Mouse (Mus musculus): Measurements from ENCODE around the gene Hoxa11.

DNA sequence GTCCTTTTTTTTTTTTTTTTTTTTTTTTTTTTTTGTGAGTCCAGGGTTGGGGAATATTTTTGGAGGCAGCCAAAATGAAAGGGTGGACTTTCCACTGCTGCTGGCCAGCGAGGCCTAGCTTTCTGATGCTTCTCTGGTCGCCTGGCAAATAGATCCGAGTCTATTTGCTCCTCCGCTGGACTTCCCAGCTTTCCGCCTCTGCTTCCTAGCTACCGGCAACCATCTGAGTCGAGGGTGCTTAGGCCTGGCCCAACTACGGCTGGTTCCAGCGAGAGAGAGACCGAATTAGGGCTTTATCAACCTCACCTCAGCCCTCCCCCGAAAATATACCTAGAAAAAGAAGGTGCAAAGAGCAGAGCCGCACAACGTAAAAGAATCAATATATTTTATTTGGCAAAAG lies 22.9 kb downstream of the Hoxa11 start:
- no peak for TF ChIP-seq POLR2A (IDR thresholded peaks at IDR 0.05; ENCODE audit: control insufficient read depth, extremely low read depth, insufficient read depth, low read length, poor library complexity)
- TF ChIP-seq CTCF (IDR thresholded peaks at IDR 0.05; ENCODE audit: borderline replicate concordance, control insufficient read depth, extremely low read depth, insufficient read depth, low read length, poor library complexity), result no peak

Measured in thymus, adult 2 months (tissue).